Mouse (Mus musculus) retina, postnatal 7 days (tissue): ENCODE data around the gene Ganab.
A peak's percentile ranks its signal among the peaks of the same experiment; 100 is the strongest.
"Not testable (repeated sequence)": the region's sequence is repeated elsewhere in the genome, so short reads cannot be mapped to it uniquely, and the experiment has no call there.

ENCODE experiments used
- DNase-seq: peaks from one replicate; pipeline ENCODE4 v3.0.0-alpha.2; 2012; ENCODE audit warnings: low read depth, low spot score

Gene Ganab

DNA sequence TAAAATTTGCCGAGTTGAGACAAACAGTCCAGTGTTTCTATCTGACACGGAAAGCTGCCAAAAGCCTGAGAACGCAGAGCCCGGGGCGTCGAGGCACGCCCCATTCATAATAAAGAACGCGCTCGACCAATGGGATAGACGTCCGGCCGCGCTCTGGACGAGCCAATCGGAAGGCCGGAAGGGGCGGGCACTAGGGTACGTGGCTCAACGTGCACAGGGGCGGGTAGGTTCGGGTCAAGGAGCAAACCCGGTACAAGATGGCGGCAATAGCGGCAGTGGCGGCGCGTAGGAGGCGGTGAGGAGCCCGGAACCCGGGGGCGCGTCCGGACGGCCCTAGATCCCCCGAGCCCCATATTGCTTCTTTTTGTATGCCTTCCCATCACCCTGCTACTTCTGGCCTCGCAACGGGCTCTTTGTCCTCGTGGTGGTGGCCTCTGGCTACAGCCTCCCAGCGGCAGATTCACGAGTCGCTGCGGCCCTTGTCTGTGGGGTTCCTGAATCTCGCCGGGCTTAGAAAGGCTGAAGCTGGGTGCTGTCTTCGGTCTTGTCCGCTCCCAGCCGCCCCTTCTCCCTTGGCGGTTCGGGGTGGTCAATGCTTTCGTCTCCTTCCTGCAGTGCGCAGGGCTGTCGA, at the start of gene Ganab:
Ganab (plus strand) TSS at position 207 of the 631 bp plus-strand sequence.
- peak; percentile 93 for DNase-seq

DNA sequence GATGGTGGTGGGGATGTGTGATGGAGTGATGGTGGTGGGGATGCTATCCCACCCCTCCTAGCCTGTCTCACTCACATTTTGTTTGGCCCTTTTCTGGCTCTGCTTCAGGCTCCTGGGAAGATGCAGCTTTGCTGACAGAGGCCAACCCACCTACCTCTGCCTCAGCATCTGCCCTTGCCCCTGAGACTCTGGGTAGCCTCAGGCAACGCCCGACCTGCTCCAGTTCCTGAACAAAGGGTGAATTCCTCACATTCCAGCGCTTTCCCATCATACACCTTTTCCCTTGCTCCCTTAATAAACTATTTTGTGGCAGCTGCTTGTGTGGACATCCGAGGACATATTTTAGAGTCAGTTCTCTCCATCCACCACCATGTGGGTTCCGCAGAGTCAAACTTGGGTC, 49.5 kb upstream of the Ganab start:
- DNase-seq = no peak

DNA sequence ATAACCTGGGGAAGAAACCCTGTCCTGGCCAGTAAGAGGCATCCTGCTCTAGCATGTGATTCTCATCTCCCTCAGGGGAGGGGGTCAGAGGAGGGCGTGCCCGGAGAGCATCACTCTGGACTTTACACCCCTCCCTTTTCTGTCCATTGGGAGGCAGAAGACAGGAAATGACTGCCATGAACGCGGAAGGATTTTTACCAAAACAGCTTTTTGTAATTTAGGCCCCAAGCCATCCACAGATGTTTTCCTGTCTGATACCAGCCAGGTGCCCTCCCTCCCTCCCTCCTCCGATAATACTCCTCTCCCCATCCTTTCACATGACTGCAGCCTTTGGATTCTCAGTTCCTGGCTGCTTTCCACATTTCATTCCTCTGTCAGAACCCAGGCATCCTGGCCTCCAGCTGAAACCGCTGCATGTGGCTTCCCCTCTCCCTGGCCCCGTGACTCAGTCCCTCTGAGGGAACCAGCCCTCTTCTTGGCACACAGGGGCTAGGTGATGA, 47.4 kb upstream of the Ganab start, which contains the start of gene Lrrn4cl:
Lrrn4cl (plus strand) TSS at position 367 of the 500 bp plus-strand sequence.
- DNase-seq = no peak

DNA sequence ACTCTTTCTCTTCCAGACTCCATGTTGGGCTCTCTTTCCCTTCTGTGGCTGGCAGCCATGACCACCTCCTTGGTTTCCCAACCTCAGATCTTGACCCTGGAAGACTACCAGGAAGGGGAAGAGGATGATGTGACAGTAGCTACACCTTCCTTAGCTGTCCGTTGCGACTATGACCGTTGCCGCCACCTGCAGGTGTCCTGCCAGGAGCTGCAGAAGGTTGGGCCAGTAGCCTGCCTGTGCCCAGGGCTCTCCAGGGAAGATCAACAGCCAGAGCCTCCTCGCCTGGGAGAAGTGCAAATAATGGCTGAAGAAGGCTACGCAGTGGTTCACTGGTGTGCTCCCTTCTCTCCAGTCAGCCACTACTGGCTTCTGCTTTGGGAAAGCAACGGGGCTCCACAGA, 46.2 kb upstream of the Ganab start:
- DNase-seq = no peak

DNA sequence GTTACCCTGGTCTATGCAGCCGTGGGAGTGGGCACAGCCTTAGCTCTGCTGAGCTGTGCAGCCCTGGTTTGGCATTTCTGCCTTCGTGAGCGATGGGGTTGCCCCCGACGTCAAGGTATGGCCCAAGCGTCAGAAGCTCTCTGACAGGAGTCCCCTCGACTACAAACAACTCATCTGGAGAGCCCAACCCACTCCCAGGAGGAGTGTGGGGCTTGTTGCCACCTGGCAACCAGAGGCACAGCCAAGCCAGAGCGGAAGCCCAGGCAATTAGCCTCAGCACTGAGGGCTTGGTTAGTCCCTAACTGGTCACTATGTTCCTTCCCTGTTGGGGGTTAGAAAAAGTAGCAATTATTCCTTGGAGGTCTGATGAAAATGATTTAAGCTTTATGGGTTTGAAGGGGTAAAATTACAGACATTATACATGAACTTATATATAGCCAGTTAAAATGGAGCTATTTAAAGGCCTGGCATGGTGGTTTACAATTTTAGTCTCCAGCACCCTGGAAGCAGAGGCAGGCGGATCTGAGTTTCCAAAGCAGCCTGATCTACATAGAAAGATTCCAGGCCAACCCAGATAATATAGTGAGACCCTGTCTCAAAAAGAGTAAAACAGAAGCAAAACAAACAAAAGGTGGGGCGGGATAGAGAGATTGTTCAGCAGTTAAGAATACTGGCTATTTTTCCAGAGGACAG, 45.5 kb upstream of the Ganab start:
- DNase-seq = no peak

DNA sequence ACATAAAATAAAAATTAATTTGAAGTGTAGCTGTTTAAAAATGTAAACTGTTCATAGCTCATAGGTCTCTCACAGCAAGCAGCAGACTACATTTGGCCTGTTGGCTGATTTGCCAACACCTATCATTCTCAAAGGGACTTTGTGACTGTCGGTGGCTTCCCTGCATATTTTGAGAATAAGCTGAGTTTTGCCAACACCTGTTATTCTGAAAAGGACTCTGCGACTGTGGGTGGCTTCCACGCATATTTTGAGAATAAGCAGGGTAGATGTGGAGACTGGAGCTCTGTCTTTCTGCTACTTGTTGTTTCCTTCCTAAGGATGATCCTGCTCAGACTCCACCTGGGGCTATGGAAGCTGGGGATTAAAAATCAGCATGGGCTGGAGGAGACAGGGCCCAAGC, 44.8 kb upstream of the Ganab start:
- no peak for DNase-seq

DNA sequence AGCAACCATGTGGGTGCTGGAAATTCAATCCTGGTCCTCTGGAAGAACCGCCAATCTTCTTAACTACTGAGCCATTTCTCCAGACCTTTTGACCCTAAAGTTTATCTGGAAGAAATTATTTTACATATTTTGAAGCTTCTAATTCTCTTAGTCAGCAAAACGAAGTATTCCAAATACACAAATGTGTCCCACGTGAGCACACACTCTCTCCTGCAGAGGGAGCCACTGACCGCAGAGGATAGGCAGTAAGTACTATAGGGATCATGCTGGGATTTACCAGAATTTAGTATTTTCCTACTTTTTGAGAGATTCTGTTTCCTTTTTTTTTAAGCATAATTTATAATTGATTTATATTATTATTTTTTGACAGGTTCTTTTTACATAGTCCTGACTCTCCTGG, 40.2 kb upstream of the Ganab start:
- DNase-seq = no peak

DNA sequence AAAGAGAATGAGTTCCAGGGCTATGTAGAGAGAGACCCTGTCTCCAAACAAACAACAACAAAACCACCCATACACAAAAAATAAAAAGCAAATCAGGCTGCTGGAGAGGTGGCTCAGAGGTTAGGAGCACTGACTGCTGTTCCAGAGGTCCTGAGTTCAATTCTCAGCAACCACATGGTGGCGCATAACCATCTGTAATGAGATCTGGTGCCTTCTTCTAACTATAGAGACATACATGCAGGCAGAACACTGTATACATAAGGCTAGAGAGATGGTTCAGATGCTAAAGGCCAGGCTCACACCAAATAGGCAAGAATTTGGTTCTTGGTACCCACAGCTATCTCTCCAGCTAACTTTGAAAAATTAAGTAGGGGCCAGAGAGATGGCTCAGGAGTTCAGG, 38.9 kb upstream of the Ganab start:
- DNase-seq = no peak

DNA sequence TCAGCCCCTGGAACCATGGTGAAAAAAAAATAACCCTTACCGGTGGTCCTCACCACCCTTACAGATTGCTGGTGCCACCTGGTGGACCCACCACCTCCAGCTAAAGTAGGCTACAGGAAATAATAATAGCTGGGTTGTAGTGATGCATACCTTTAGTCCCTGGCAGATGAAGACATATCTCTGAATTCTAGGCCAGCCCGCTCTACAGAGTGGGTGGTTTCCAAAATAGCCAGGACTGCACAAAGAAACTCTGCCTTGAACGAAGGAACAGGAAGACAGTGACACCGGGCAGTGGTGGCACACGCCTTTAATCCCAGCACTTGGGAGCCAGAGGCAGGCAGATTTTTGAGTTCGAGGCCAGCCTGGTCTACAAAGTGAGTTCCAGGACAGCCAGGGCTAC, 33.6 kb upstream of the Ganab start:
- no peak for DNase-seq

DNA sequence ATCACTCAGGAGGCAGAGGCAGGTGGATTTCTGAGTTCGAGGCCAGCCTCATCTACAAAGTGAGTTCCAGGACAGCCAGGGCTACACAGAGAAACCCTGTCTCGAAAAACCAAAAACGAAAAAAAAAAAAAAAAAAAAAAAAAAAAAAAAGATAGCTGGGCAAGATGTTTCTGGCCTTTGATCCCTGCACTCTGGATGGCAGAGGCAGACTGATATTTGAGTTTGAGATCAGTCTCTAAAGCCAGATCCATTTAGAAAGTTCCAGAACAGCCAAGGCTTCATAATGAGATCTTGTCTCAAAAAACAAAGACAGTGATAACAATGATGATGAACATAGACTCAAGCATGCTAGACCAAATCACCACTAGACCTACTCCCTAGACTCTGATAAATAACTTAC, 27.5 kb upstream of the Ganab start:
- DNase-seq = not testable (repeated sequence)

DNA sequence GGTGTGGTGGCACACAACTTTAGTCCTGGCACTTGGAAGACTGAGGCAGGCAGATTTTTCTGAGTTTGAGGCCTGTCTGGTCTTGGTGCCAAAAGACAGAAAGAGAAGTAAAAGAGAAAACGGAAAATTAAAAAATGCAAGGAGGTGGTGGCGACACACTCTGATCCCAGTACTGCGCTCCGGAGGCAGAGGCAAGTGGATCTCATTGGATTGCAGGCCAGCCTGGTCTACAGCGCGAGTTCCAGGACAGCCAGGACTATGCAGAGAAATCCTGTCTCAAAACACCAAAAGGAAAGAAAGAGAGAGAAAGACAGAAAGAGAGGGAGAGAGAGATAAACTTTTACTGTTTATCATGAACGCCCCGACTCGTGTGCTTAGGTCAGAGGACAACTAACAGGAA, 27.0 kb upstream of the Ganab start:
- DNase-seq = no peak

DNA sequence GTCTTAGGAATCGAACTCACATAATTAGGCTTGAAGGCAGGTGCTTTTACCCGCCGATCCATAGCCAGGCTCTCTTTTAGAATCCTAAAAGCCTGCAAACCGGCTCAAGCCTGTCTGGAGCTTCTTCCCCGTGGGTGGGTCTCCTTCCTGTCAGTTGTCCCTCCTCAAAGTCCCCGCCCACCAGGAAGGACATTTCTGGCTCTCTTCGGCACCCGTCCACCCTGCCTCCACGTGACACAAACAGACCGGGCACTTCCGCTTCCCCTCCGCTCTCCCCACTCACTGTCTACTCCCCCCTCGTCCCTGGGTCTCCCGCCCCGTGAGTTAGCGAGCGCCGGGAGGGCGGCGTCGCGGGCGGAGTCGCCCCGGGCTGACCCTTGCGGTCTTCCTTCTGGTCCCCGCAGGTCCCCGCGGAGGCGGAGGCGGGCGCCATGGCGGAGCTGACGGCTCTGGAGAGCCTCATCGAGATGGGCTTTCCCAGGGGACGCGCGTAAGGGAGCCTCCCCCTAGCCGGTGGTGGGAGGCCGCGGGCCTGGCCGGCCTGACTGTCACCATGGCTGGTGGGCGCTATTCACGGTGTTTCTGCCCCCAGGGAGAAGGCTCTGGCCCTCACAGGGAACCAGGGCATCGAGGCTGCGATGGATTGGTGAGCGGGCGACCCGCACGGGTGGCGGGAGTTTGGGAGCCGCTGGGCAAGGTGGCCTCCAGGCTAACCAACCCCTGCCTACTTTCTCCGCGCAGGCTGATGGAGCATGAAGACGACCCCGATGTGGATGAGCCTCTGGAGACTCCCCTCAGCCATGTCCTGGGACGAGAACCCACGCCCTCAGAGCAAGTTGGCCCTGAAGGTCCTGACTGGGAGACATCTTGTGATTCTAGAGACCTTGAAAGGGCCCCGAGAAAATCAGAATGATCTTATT, 26.3 kb upstream of the Ganab start, which contains the start of gene Ubxn1:
Ubxn1 (plus strand) TSS at position 230 of the 920 bp plus-strand sequence.
- DNase-seq = peak; percentile 92

DNA sequence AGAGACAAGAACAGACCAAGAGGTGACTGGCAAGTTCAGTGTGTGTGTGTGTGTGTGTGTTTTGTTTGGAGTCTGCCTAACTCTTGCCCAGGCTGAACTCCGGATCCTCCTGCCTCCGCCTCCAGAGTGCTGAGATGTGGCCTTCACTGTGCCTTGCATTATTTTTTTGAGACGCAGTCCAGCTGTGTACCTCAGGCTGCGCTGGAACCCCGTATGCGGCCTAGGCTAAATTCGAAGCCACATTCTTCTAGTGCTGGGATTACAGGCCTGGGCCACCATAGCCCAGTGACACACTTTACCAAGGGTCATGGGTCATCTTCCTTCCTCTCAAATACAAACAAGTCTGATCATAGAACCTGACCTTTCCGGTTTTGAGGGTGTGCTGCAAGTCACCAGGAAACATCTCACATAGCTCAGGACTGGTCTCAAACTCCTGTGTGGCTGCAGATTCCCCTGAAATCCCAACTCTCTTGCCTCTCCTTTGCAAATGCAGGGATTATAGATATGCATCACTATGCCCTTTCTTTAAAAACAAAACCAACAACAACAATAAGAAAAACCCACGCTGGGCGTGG, 25.5 kb upstream of the Ganab start:
- no peak for DNase-seq

DNA sequence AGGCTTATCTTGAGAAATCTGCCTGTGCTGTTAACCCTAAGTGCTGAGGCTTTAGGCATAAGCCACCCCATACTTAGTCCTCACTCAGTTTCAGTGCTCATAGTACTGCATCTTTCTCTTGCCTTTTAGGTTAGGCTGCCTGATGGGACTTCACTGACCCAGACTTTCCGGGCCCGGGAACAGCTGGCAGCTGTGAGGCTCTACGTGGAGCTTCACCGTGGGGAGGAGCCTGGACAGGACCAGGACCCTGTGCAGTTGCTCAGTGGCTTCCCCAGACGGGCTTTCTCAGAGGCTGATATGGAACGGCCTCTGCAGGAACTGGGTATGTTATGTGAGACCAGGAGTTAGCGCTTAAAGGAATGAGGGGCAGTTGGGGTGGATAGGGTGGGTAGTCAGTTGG, 22.8 kb upstream of the Ganab start:
- no peak for DNase-seq

DNA sequence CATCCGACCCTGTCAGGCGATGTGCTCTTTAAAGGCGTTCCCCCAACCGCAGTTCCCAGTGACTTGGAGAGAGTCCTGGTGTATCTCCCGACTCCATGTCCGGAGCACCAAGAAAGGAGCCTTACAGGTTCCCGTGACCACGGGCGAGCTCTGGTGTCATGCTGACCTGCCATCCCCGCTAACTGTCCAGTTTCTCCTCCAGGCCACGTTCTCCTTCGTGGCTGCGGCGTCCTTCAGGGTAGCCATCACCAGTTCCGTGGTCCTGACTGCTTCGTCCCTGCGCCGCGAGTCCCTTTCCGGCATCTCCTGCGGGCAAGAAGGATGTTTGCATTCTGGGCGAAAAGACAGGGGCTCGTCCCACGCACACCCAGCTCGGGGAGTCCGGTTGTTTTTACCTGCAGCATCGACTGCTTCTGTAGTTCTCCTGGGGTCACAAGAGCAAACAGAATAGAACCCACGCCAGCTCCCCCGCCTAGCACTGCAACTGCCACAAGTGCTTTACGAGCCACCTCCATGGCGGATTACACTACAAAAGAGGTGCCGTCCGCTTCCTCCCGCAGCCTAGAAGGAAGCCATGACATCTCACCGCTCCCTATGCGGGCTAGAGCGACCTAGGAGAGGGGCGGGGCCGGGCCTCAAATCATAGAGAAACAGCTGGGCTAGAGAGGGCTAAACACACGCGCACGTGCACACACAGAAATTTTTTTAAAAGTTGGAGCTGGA, 17.4 kb upstream of the Ganab start, which contains the start of gene Uqcc3:
Uqcc3 (minus strand) TSS at position 613 of the 723 bp plus-strand sequence.
- peak; percentile 80 for DNase-seq

DNA sequence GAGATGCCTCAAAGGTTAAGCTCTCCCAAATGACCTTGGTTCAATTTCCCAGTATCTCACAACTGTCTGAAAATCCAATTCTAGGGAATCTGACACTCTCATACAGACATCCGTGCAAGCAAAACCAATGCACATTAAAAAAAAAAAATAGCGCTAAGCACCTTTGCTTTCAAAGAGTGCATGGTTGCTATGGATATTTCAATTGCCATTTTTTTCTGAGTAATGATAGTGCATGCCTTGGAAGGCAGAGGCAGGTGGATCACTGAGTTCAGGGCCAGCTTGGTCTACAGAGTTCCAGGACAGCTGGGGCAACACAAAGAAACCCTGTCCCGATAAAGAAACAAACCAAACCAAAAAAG, 16.9 kb upstream of the Ganab start:
- DNase-seq = no peak

DNA sequence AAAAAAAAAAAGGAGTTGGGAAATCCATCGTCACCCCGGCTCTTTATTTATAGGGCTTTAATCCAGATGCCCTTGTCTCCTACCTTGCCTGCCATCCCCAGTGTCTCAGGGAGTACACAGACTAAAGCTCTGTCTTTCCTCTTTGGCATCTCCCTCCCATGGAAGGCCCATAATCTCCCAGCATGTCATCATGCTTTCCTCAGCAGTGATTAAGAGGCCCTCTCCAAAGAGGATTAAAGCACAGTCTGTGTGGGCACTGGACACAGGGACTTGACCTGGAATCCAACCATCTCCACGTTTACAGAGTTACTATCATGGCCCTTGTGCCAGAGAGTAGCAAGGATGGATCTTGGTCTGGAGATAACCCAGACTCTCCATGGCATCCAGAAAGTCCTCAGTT, 14.3 kb upstream of the Ganab start, which contains the start of the genes Lbhd1 and Gm49403:
Lbhd1 (plus strand) TSS at position 117 of the 400 bp plus-strand sequence.
Gm49403 (plus strand) TSS at position 315 of the 400 bp plus-strand sequence.
- peak; percentile 84 for DNase-seq

DNA sequence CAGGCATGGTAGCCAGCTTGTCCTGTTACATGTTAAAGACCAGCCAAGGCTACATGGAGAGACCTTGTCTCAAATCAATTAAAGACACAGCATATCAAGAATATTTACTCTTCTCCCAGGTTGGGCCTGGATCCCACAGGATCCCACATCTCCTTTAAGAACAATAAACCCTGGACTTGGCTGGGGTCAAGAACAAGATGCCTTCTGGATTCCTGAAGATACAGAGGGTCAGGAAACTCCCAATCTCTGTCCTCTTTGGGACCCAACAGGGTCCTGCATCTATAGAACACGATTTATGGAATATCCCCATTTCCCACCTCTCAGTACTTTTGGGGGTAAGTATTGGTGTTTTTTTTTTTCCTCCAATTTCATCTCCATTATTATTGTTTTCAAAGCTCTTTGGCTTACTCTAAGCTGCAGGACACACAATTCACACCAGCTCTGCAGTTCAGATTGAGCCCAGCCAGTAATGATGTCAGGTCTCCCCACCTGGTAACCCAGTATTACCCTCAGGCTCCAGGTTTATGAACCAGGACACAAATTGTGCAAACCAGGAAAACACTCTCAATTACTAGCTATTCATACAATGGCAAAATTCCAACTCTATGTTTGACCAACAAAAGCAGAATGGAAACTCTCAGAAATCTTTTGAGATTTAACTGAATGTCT, 10.8 kb upstream of the Ganab start:
- DNase-seq = no peak

DNA sequence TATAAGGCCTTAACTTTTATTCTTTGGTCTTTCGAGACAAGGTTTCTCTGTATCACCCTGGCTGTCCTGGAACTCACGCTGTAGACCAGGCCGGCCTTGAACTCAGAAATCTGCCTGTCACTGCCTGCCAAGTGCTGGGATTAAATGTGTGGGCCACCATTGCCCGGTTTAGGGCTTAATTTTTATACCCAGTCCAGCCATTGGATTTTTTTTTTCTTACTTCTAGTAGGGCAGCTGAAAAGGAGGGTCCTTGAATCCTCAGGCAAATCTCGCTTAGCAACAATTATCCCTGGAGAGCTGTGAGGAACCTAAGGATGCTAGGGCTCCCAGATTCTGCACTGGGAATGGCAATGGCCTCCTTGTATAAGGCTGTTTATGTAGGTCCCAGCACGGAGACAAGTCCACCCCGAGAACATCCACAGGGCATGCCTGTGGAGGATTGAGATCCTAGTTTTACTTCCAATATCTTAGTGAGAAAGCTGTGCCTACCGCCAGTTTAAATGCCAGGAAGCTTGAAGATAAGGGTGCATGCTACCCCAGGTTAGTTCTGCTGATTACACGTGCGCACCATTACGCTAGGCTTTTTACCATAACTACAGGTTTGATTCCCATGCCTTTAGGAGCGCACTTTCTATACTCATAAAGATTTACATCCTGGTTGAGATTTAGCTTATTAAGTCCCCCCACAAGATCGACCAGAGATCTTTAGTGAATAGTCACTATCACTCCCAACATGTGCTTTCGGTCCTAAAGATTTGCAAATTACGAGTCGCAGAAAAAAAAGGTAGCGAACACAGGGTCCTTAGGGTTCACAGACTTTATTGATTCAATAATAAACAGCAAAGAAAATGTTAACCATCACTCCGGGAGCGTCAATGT, 10.0 kb upstream of the Ganab start:
- DNase-seq = no peak
